Mouse (Mus musculus): ENCODE results near the gene Zfp74.

- no peak for TF ChIP-seq GATA1 (IDR thresholded peaks at IDR 0.05; ENCODE audit: borderline replicate concordance, low read length)
- TF ChIP-seq FLI1 (IDR thresholded peaks at IDR 0.05; ENCODE audit: low read length) = no peak
Observed at GRCm38 (mm10) chr7:29910252-29910651, 43.6 kb downstream of the Zfp74 start.

Data from megakaryocyte, embryonic 14.5 days (primary cell).